Mouse (Mus musculus) MEL (cell line): ENCODE data around the gene Riox1. TPM values are rescaled to one million over a fixed set of nuclear protein-coding genes. Genes with fewer than 3 reads are reported as not detected.

Experiments used
- DNase-seq: peaks from one replicate; pipeline ENCODE4 v3.0.0; 2011; ENCODE audit warnings: low read depth, low spot score
- H3K27ac ChIP-seq: 2 replicates; pipeline ENCODE4 v1.5.1; 2012; ENCODE audit warnings: low read depth, mild to moderate bottlenecking, control low read depth, low read length, moderate library complexity; ENCODE audit not compliant: control insufficient read depth
- H3K27me3 ChIP-seq, 2 experiments: fragments of 150-350 bp in 1 of 2; sonication (generic) in 1 of 2; 2 replicates each; pipeline ENCODE4 v1.6.1; 2012; ENCODE audit warnings: low read length in 2 of 2, mild to moderate bottlenecking in 2 of 2, improper control_type of control experiment in 1 of 2, moderate library complexity in 1 of 2; ENCODE audit not compliant: insufficient read depth in 2 of 2, control insufficient read depth in 1 of 2
- H3K36me3 ChIP-seq, 2 experiments: 2 replicates each; pipeline ENCODE4 v1.6.1; 2012 to 2014; ENCODE audit warnings: low read length in 2 of 2, improper control_type of control experiment in 1 of 2, inconsistent platforms in 1 of 2, mild to moderate bottlenecking in 1 of 2; ENCODE audit not compliant: insufficient read depth in 2 of 2, control insufficient read depth in 1 of 2
- H3K4me1 ChIP-seq, 2 experiments: fragments of 150-350 bp in 1 of 2; sonication (generic) in 1 of 2; 2 replicates each; pipeline ENCODE4 v1.6.1; 2012; ENCODE audit warnings: low read length in 2 of 2, improper control_type of control experiment in 1 of 2, mild to moderate bottlenecking in 1 of 2; ENCODE audit not compliant: insufficient read depth in 2 of 2, control insufficient read depth in 1 of 2
- H3K4me3 ChIP-seq, 2 experiments: fragments of 150-350 bp in 1 of 2; sonication (generic) in 1 of 2; 2 replicates each; pipeline ENCODE4 v1.5.1; 2012; ENCODE audit warnings: low read depth in 2 of 2, low read length in 2 of 2, mild to moderate bottlenecking in 2 of 2, moderate library complexity in 2 of 2, control low read depth in 1 of 2, improper control_type of control experiment in 1 of 2; ENCODE audit not compliant: control insufficient read depth in 1 of 2, insufficient read depth in 1 of 2
- H3K79me2 ChIP-seq: 2 replicates; pipeline ENCODE4 v1.6.1; 2012; ENCODE audit warnings: mild to moderate bottlenecking, low read length, moderate library complexity; ENCODE audit not compliant: control insufficient read depth, poor library complexity, insufficient read depth
- H3K9ac ChIP-seq: 2 replicates; pipeline ENCODE4 v1.6.1; 2012; ENCODE audit warnings: low read depth, mild to moderate bottlenecking, control low read depth, low read length, moderate library complexity; ENCODE audit not compliant: control insufficient read depth, poor library complexity, severe bottlenecking
- H3K9me3 ChIP-seq: fragments of 150-350 bp; sonication (generic); replicated peaks from 2 replicates; pipeline ENCODE4 v1.6.1; 2012; ENCODE audit warnings: mild to moderate bottlenecking, low read length, improper control_type of control experiment, moderate library complexity; ENCODE audit not compliant: insufficient read depth
- CHD2 ChIP-seq: IDR thresholded peaks from 2 replicates; pipeline ENCODE4 v1.6.1; 2011; ENCODE audit warnings: low read length, improper control_type of control experiment
- E2F4 ChIP-seq: IDR thresholded peaks from 2 replicates; pipeline ENCODE4 v1.6.1; 2011; ENCODE audit warnings: low read depth, low read length, improper control_type of control experiment, borderline replicate concordance
- EP300 ChIP-seq, 2 experiments: IDR thresholded peaks; 2 replicates each; pipeline ENCODE4 v1.6.1; 2011; ENCODE audit warnings: improper control_type of control experiment in 2 of 2, low read length in 2 of 2, low read depth in 1 of 2, mild to moderate bottlenecking in 1 of 2
- GABPA ChIP-seq: IDR thresholded peaks from 2 replicates; pipeline ENCODE4 v1.6.1; 2012; ENCODE audit warnings: low read depth, mild to moderate bottlenecking, inconsistent platforms, low read length, improper control_type of control experiment, moderate library complexity
- GATA1 ChIP-seq: IDR thresholded peaks from 2 replicates; pipeline ENCODE4 v1.6.1; 2011; ENCODE audit warnings: low read depth, low read length, improper control_type of control experiment
- HCFC1 ChIP-seq: IDR thresholded peaks from 2 replicates; pipeline ENCODE4 v1.6.1; 2012; ENCODE audit warnings: low read depth, mild to moderate bottlenecking, inconsistent platforms, low read length, improper control_type of control experiment, moderate library complexity
- KAT2A ChIP-seq: conservative IDR thresholded peaks from 2 replicates; pipeline ENCODE4 v1.6.1; 2012; ENCODE audit warnings: low read depth, low read length, improper control_type of control experiment, inconsistent platforms
- MAFK ChIP-seq: IDR thresholded peaks from 2 replicates; pipeline ENCODE4 v1.6.1; 2011; ENCODE audit warnings: low read depth, mild to moderate bottlenecking, low read length, improper control_type of control experiment, borderline replicate concordance
- MAX ChIP-seq: IDR thresholded peaks from 2 replicates; pipeline ENCODE4 v1.6.1; 2011; ENCODE audit warnings: low read length, improper control_type of control experiment
- MAZ ChIP-seq: IDR thresholded peaks from 2 replicates; pipeline ENCODE4 v1.6.1; 2012; ENCODE audit warnings: low read depth, mild to moderate bottlenecking, inconsistent platforms, low read length, improper control_type of control experiment
- MYC ChIP-seq: IDR thresholded peaks from 2 replicates; pipeline ENCODE4 v1.6.1; 2011; ENCODE audit warnings: low read depth, mild to moderate bottlenecking, low read length, improper control_type of control experiment, moderate library complexity
- POLR2A ChIP-seq, 2 experiments: IDR thresholded peaks; 2 replicates each; pipeline ENCODE4 v1.6.1; 2011 to 2012; ENCODE audit warnings: low read length in 2 of 2, mild to moderate bottlenecking in 2 of 2, control low read depth in 1 of 2, improper control_type of control experiment in 1 of 2, low read depth in 1 of 2, moderate library complexity in 1 of 2; ENCODE audit not compliant: control insufficient read depth in 1 of 2, insufficient read depth in 1 of 2, poor library complexity in 1 of 2
- POLR2AphosphoS5 ChIP-seq: IDR thresholded peaks from 2 replicates; pipeline ENCODE4 v1.6.1; 2012; ENCODE audit warnings: low read depth, borderline replicate concordance, mild to moderate bottlenecking, inconsistent platforms, low read length, moderate library complexity, mixed read lengths
- RAD21 ChIP-seq: IDR thresholded peaks from 2 replicates; pipeline ENCODE4 v1.6.1; 2011; ENCODE audit warnings: mild to moderate bottlenecking, low read depth, low read length, improper control_type of control experiment
- RCOR1 ChIP-seq: IDR thresholded peaks from 2 replicates; pipeline ENCODE4 v1.6.1; 2012; ENCODE audit warnings: low read depth, mild to moderate bottlenecking, inconsistent platforms, low read length, improper control_type of control experiment
- TCF12 ChIP-seq: IDR thresholded peaks from 2 replicates; pipeline ENCODE4 v1.6.1; 2014; ENCODE audit warnings: low read depth, mild to moderate bottlenecking, inconsistent platforms, low read length, improper control_type of control experiment, moderate library complexity
- UBTF ChIP-seq: IDR thresholded peaks from 2 replicates; pipeline ENCODE4 v1.6.1; 2012; ENCODE audit warnings: low read depth, mild to moderate bottlenecking, inconsistent platforms, low read length, improper control_type of control experiment, moderate library complexity, borderline replicate concordance; ENCODE audit not compliant: insufficient read depth
- USF2 ChIP-seq, 2 experiments: IDR thresholded peaks; 2 replicates each; pipeline ENCODE4 v1.6.1; 2011 to 2012; ENCODE audit warnings: improper control_type of control experiment in 2 of 2, low read length in 2 of 2, borderline replicate concordance in 1 of 2, inconsistent platforms in 1 of 2, low read depth in 1 of 2, mild to moderate bottlenecking in 1 of 2; ENCODE audit not compliant: insufficient read depth in 1 of 2
- ZKSCAN1 ChIP-seq: IDR thresholded peaks from 2 replicates; pipeline ENCODE4 v1.6.1; 2012; ENCODE audit warnings: low read depth, mild to moderate bottlenecking, inconsistent platforms, low read length, improper control_type of control experiment, moderate library complexity
- ZMIZ1 ChIP-seq: IDR thresholded peaks from 2 replicates; pipeline ENCODE4 v1.6.1; 2012; ENCODE audit warnings: low read depth, mild to moderate bottlenecking, inconsistent platforms, low read length, improper control_type of control experiment, moderate library complexity
- polyA plus RNA-seq, 2 experiments: library from polyadenylated mRNA; stranded (reverse) in 1 of 2; unstranded in 1 of 2; fragments of >175 nt in 1 of 2; fragments of >200 nt in 1 of 2; gene quantifications; 2 replicates each; pipeline versions ENCODE4 v1.2.1 to v1.2.4; 2012; ENCODE audit warnings: low replicate concordance in 2 of 2, low read depth in 1 of 2; ENCODE audit not compliant: insufficient read length in 2 of 2, insufficient read depth in 1 of 2, missing spikeins in 1 of 2
- total RNA-seq: library from RNA; depleted of rRNA; stranded (reverse); fragments of 300-350 nt; gene quantifications from 2 replicates; pipeline ENCODE4 v1.2.3, GENCODE M21; 2012

Gene Riox1
- total and polyA plus RNA-seq, 3 experiments = 46.6 to 47.1 TPM; not detected in 1

DNA sequence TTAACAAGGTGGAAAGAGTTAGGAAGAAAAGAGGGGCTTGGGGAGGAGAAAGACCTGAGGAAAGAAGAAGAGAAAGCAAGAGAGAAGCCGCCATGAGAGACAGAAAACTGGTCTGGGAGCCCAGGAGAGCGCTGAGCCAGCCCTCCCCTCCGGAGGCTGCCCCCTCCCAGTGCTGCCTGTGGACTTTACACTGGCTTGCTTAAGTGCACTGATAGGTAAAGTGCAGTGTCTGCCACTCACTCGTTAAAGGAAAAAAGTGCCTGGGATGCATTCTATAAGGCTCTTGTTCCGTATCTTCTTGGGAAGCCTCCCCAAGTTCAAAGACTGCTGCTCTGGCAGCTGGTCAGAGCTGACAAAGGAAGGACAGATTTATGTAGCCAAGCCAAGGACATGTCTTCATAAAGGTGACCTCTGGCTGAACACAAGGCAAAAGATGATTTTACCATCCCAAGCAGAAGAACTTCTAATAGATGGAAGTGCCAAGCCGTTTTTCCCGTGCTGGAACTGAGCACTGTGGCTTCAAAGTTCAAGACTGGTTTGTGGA, 25.2 kb upstream of the Riox1 start:
- DNase-seq = no peak
- Histone ChIP-seq H3K27me3 (no peaks in the 10 kb centered on the region), H3K4me1 (peaks cover 14 to 28% of the 10 kb centered on the region in 2 experiments), H3K27ac (no peak overlapping the region), H3K9me3 (no peaks in the 10 kb centered on the region), H3K36me3 (peaks cover 0 to 33% of the 10 kb centered on the region in 2 experiments; a peak in 2 of 4 replicates), H3K79me2 (peaks cover 10% of the 10 kb centered on the region), H3K4me3 (no peak overlapping the region), H3K9ac (no peak overlapping the region)
- TF ChIP-seq POLR2A (IDR thresholded peaks at IDR 0.05; ENCODE audit: control insufficient read depth in 1 of 2, insufficient read depth in 1 of 2, low read depth in 1 of 2, low read length in 2 of 2, poor library complexity in 1 of 2) = no peak
- no peak for TF ChIP-seq KAT2A
- no peak for TF ChIP-seq TCF12
- no peak for TF ChIP-seq GATA1
- TF ChIP-seq MAX = no peak
- TF ChIP-seq MAFK = no peak
- no peak for TF ChIP-seq ZKSCAN1
- TF ChIP-seq USF2 (IDR thresholded peaks at IDR 0.05; ENCODE audit: borderline replicate concordance in 1 of 2, insufficient read depth in 1 of 2, low read depth in 1 of 2, low read length in 2 of 2) = no peak
- no peak for TF ChIP-seq EP300 (IDR thresholded peaks at IDR 0.05; ENCODE audit: low read depth in 1 of 2, low read length in 2 of 2)
- TF ChIP-seq MAZ = no peak
- no peak for TF ChIP-seq RAD21
- TF ChIP-seq UBTF = no peak
- no peak for TF ChIP-seq MYC
- no peak for TF ChIP-seq E2F4
- no peak for TF ChIP-seq ZMIZ1
- TF ChIP-seq POLR2AphosphoS5 = no peak

DNA sequence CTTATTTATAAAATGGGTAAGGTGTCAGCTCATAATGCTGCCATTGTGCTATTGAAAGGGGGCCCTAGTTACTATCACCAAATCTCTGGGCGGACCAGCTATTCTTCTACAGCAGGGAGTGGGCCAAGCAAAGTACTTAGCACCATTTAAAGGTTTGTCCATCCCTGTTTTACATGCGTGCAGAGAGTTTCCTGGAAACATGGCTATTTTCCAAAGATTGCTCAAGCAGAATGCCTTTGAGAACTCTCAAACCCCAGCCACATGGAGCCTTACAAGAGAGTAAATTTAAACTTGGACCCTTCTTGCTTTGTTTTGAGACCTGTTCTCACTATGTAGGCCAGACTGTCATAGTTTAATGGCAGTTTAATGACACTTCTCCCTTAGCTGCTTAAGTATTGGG, 24.3 kb upstream of the Riox1 start:
- no peak for TF ChIP-seq HCFC1
- no peak for TF ChIP-seq TCF12
- TF ChIP-seq CHD2 = no peak
- no peak for TF ChIP-seq RCOR1
- no peak for TF ChIP-seq GABPA
- no peak for TF ChIP-seq POLR2A (IDR thresholded peaks at IDR 0.05; ENCODE audit: control insufficient read depth in 1 of 2, insufficient read depth in 1 of 2, low read depth in 1 of 2, low read length in 2 of 2, poor library complexity in 1 of 2)
- TF ChIP-seq MYC = no peak
- TF ChIP-seq, all 39 proteins: peak for 0
- no peak for DNase-seq
- Histone ChIP-seq H3K9me3 (no peaks in the 10 kb centered on the region), H3K36me3 (peaks cover 0 to 29% of the 10 kb centered on the region in 2 experiments; a peak in 2 of 4 replicates), H3K9ac (no peak overlapping the region), H3K4me3 (no peak overlapping the region), H3K27ac (no peak overlapping the region), H3K27me3 (no peaks in the 10 kb centered on the region), H3K4me1 (peaks cover 14 to 25% of the 10 kb centered on the region in 2 experiments), H3K79me2 (peaks cover 6% of the 10 kb centered on the region)
